Mouse (Mus musculus): ENCODE measurements around the gene Spen.
"Not testable (repeated sequence)": the region's sequence is repeated elsewhere in the genome, so short reads cannot be mapped to it uniquely, and the experiment has no call there.

Spen gene

DNA sequence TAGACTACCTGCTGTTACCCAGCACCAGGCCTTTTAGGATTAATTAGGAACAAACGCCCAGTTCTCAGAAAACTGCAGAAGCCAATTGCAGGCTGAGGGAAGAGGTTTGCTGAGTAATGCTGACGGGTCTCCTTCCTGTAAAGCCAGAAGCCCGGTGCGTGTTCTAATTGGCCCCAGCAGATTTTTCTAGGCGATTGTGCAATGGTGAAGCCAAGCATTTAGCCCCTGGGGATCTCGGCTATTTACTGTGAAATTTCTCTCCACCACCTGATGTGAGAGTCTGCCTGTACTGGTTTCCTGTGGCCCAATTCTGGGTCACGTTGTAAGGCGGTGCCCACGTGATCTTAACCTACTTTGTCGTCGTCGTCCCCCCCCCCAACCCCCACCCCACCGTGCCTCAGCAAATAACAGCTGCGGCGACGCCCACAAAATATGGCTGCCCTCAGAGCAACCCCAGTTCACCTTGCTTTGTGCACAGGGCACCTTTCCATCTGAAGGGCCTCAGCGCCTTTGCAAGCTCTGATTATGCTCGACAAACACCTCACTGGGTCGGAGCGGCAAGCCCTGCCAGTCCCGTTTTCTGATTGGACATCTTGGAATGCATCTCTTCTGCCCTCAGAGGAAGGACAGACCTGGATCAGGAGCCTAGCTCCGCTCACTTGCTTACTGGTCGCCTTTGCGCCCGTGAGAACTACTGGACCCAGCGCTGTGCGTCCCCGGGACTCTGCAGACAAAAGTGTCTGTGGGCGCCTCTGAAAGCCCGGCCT lies 20.9 kb upstream of the Spen start:
- DNase-seq (ENCODE audit: low spot score), result peak; percentile 52

DNA sequence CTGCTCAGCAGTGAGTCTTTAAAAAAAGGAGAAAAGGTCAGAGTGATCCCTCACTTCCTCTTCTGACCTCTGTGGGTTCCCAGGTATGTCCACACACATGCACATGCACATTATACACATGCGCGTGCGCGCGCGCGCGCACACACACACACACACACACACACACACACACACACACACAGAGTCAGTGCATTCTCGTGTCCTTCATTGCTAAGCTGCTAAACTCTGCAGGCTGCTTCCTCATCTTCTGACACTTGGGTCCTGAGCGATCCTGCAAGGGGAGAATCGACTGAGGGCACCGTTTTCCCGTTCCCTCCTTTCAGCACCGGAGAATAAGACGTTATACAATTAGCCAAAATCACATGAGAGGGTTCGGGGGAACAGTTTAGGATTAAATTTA lies 20.3 kb upstream of the Spen start:
- no peak for DNase-seq (ENCODE audit: low spot score)

DNA sequence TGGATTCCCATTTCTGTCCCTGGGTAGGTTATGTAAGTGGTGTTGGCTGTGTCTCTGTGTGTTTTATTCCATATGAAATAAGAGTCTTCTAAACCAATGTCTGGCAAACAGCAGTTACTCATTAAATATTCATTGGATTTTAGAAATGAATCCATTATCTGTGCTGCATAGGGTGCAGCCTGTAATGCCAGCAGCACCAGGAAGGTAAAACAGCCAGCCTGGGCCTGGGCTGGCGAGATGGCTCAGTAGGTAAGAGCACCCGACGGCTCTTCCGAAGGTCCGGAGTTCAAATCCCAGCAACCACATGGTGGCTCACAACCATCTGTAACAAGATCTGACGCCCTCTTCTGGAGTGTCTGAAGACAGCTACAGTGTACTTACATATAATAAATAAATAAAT lies 17.8 kb upstream of the Spen start:
- not testable (repeated sequence) for DNase-seq (ENCODE audit: low spot score)

DNA sequence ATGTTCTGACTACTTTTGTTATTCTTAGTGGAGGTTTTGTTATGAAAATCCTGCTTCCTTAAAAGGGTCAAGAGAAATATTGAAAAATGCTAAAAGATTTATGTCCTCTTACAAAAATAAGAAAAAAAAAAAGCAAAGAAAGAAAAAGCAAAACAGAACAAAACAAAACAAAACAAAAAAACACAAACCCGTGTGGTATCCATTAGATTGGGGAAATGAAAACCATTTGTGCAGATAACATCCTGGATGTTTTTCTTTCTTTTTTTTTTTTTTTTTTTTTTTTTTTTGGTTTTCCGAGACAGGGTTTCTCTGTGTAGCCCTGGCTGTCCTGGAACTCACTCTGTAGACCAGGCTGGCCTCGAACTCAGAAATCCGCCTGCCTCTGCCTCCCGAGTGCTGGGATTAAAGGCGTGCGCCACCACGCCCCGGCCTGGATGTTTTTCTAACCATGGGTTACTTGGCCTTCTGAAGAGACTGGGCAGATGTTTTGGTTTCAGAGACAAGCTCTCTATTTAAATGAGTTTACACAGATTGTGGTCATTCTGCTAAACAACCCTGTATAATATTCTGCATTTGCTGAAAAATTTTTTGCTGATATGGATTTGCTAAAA lies 16.0 kb upstream of the Spen start:
- DNase-seq (ENCODE audit: low spot score), result not testable (repeated sequence)

DNA sequence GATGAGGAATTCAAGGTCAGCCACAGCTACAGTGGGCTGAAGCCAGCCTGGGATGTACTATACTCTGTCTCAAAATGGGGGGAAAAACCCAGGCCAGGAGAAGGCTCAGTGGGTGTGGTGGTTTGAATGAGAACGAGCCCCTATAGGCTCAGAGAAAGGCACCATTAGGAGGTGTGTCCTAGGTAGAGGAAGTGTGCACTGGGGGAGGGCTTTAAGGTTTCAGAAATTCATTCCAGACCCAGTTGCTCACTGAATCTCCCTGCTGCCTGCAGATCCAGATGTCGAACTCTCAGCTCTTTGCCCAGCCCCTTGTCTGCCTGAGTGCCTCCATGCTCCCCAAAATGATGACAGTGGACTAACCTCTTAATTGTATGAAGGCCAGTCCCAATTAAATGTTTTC lies 14.1 kb upstream of the Spen start:
- no peak for DNase-seq (ENCODE audit: low spot score)

GRCm38 (mm10) chr4:141547299-141547698 lies 8.9 kb upstream of the Spen start:
- no peak for DNase-seq (ENCODE audit: low spot score)

DNA sequence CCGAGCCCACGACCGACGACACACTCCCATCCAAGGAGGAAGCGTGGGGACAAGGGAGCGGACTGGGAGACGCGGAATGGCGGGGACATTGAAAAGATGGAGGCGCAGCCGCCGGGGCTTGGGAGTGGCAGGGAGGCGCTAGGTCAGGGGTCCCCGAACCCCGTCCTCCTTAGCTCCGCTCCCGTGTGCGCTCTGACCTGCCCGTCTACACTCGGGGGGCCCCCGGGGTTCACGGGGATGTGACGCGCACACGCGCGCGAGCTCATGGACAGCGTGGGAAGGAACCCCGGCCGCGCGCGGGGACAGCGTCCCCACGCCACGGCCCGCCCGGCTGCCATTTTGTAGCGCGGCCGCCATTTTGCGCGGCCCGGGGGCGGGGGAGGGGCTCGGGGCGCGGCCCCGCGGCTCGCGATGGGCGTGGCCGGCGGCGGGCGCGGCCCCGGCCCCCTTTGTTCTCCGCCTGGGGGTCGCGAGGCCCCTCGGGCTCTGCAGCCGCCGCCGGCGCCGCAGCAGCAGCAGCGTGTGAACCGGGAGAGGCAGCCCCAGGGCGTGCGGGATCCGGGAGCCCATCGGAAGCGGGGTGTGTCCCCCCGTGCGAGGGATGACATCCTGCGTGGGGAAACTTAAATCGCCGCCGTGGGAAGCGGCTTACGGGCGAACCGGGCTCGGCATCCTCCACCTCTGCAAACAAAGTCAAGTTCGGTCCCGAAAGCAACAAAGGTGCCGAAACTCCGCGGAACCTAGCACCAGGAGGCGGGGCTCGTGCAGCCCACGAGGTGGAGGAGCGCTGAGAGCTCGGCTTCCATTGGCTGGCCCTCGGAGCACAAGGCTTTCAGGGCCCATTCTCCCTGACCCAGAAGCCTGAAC lies 8.2 kb upstream of the Spen start:
- DNase-seq (ENCODE audit: low spot score), result peak; percentile 75

DNA sequence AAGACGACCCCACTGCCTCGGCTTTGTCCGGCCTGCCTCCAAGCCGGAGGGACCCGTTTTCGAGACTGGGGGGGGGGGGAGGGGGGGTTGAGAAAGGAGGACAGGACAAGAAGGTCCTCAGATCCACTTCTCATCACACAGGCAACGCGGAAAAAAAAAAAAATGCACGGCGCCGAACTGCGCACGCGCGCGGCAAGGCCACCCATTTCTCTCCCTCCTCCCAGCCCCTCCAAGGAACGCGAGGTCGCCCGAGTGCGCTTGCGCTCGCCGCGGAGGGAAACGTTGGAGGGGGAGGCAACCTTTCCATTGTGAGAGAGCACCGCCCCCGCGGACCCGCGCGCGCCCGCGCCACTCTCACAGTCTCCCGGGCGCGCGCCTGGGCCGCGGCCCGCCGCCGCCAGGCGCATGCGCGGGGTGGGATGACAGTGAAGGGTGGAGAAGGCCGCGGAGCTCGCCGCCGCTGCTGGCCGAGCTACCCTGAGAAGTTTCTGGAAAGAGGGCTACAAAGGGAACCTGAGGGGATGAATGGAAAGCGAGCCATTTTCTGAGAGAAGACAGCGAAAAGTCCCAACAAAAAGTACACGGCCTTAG lies 7.4 kb upstream of the Spen start:
- peak; percentile 98 for DNase-seq (ENCODE audit: low spot score)

- DNase-seq (ENCODE audit: low spot score), result peak; percentile 67
These were observed 6.8 kb upstream of the Spen start for GRCm38 (mm10) chr4:141545071-141545742.

GRCm38 (mm10) chr4:141544536-141544935 lies 6.1 kb upstream of the Spen start:
- DNase-seq (ENCODE audit: low spot score), result no peak

DNA sequence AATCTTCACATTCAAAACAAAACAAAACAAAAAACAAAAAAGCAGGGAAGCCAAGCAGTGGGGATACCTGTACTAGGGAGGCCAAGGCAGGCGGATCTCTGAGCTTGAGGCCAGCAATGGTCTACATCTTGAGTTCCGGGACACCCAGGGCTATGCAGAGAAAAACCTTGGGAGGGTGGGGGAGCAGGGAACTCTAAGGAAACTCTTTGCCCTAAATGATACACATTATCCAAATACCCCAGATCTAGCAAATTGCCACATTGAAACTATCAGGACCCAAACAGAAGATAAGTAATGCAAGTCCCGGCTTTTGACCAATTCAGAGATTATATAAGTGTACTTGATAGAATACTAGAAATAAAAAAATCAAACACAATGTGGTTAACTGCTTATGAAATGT lies 5.2 kb upstream of the Spen start:
- DNase-seq (ENCODE audit: low spot score), result no peak

GRCm38 (mm10) chr4:141541851-141542250 lies 3.5 kb upstream of the Spen start:
- DNase-seq (ENCODE audit: low spot score), result no peak

DNA sequence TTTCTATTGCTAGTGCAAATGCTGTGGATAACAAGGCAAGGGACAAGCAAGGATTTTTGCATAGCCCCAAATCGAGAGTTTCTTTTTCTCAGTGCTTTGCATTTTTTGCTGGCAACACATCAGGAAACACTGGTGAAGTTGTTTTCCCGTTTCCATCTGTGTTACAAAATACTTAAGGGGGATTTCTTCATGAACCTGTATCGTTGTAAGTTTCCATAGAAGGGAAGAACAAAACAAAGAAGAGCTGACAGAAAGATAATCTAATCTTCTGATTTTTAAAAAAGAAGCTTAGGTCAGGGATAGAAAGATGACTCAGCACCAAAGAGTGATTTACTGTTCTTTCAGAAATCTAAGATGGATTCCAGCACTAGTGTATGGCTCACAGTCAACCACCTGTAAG lies 2.4 kb upstream of the Spen start:
- DNase-seq (ENCODE audit: low spot score), result no peak

GRCm38 (mm10) chr4:141539213-141539767 lies 893 bp upstream of the Spen start:
- no peak for DNase-seq (ENCODE audit: low spot score)

- DNase-seq (ENCODE audit: low spot score), result peak; percentile 33
These were observed 540 bp downstream of the Spen start for GRCm38 (mm10) chr4:141537706-141538407.

- DNase-seq (ENCODE audit: low spot score), result no peak
These were observed 1.2 kb downstream of the Spen start for GRCm38 (mm10) chr4:141537226-141537610.

- DNase-seq (ENCODE audit: low spot score), result peak; percentile 52
These were observed 1.8 kb downstream of the Spen start for GRCm38 (mm10) chr4:141536291-141537225.

- DNase-seq (ENCODE audit: low spot score), result no peak
These were observed 3.3 kb downstream of the Spen start for GRCm38 (mm10) chr4:141534947-141535680.

- DNase-seq (ENCODE audit: low spot score), result no peak
These were observed 7.4 kb downstream of the Spen start for GRCm38 (mm10) chr4:141530979-141531378.

Data from urinary bladder, postnatal 25 days (tissue).